Mouse (Mus musculus) forebrain, embryonic 11.5 days (tissue): Measurements from ENCODE around the gene Prr7. TPM values are rescaled to one million over a fixed set of nuclear protein-coding genes. Genes with fewer than 3 reads are reported as not detected.

Experiments
- ATAC-seq: fragments of 200-750 bp; cut with Nextera tagmentation; replicated peaks from 2 replicates; pipeline ENCODE4 v1.8.0; 2017; ENCODE audit warnings: moderate TSS enrichment; ENCODE audit not compliant: low FRiP score
- DNase-seq: peaks from one replicate; pipeline ENCODE4 v3.0.0-alpha.2; 2017; ENCODE audit warnings: low spot score
- H3K27ac ChIP-seq: fragments of 300-500 bp; sonication (generic); 2 replicates; pipeline ENCODE4 v1.5.1; 2014; ENCODE audit warnings: low read depth, low read length
- H3K27me3 ChIP-seq: fragments of 300-500 bp; sonication (generic); 2 replicates; pipeline ENCODE4 v1.6.1; 2014; ENCODE audit warnings: mild to moderate bottlenecking, low read length, mixed read lengths; ENCODE audit not compliant: control insufficient read depth, insufficient read depth
- H3K36me3 ChIP-seq: fragments of 300-500 bp; sonication (generic); 2 replicates; pipeline ENCODE4 v1.6.1; 2014; ENCODE audit warnings: mild to moderate bottlenecking, low read length, moderate library complexity, mixed read lengths; ENCODE audit not compliant: control insufficient read depth, insufficient read depth
- H3K4me1 ChIP-seq: fragments of 300-500 bp; sonication (generic); replicated peaks from 2 replicates; pipeline ENCODE4 v1.6.1; 2014; ENCODE audit warnings: low read length, mixed read lengths; ENCODE audit not compliant: control insufficient read depth, insufficient read depth
- H3K4me2 ChIP-seq: fragments of 300-500 bp; sonication (generic); 2 replicates; pipeline ENCODE4 v1.6.1; 2014; ENCODE audit warnings: low read depth, mild to moderate bottlenecking, low read length, moderate library complexity, mixed read lengths; ENCODE audit not compliant: severe bottlenecking
- H3K4me3 ChIP-seq: fragments of 300-500 bp; sonication (generic); 2 replicates; pipeline ENCODE4 v1.5.1; 2014; ENCODE audit warnings: low read depth, low read length
- H3K9ac ChIP-seq: fragments of 300-500 bp; sonication (generic); 2 replicates; pipeline ENCODE4 v1.6.1; 2014; ENCODE audit warnings: low read length
- H3K9me3 ChIP-seq: fragments of 300-500 bp; sonication (generic); 2 replicates; pipeline ENCODE4 v1.6.1; 2016; ENCODE audit warnings: low read length, mixed read lengths; ENCODE audit not compliant: control insufficient read depth
- WGBS: fragments of 180-500 bp; shearing (Covaris S2); extraction: QIAGEN DNeasy Blood & Tissue Kit; methylation state at CpG from one replicate; pipeline ENCODE4 v1.1.7; 2014; 5-methylcytosine and 5-hydroxymethylcytosine counted together
- polyA plus RNA-seq: library from polyadenylated mRNA; unstranded; fragments of >200 nt; fragmentation: Nextera tagmentation; extraction: Ambion mirVana; gene quantifications from 2 replicates; pipeline ENCODE4 v1.2.1, GENCODE M21; 2014

The Prr7 gene
- polyA plus RNA-seq, 1 experiment from 2014 or later, result 2.3 TPM

- peak; percentile 85 for DNase-seq
- H3K36me3 ChIP-seq, result peaks cover 8% of the 10 kb centered on the region; the same call in 1 of the 2 replicates
- peaks cover 60% of the 10 kb centered on the region for H3K4me1 ChIP-seq
- H3K4me2 ChIP-seq, result peak overlapping the region; percentile 100
- no peaks in the 10 kb centered on the region for H3K9me3 ChIP-seq
- H3K4me3 ChIP-seq, result peak overlapping the region; percentile 49
- ATAC-seq, result peak; percentile 42
- peak overlapping the region; percentile 77 for H3K9ac ChIP-seq
- peak overlapping the region; percentile 66 for H3K27ac ChIP-seq
- H3K27me3 ChIP-seq, result no peaks in the 10 kb centered on the region
- under 1% methylated on average over 101 of the region's 103 CpGs for WGBS
Measured at GRCm38 (mm10) chr13:55472132-55473022, 8.3 kb downstream of the Prr7 start.

DNA sequence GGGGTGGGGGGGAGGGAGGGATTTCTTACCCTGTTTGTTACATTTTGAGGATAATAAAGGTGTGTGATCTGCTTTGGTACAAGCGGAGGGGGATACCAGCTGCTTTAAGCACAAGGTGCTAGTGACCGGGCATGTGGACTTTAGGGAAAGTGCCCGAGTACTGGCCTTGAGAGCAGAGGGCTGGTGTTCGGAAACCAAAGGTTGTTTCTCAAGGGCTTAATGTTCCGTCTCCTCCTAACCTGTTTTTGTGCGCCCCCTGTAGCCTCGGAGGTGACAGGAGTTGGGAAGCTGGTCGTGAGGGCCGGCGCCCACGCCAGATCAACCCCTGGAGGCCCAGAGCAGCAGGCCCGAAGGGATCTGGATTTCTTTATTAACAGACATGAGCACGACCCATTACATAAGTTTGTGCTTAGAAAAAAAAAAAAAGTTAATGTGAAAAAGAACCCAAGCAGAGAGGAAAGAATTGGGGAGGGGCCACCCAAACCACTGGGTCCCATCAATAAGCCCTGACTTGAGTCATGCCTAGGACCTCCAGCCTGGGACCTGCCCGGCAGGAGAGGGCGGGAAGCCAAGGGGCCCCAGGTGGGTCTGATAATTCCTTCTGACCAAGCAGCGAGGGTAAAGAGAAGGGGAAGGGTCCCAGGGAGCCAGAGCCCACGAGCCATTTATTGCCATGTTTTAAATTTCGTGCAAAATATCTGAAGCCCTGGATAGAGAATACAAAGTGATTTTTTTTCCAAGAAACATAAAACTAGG lies 9.2 kb downstream of the Prr7 start:
- Histone ChIP-seq H3K4me2 (peak overlapping the region; percentile 100), H3K27me3 (no peaks in the 10 kb centered on the region), H3K27ac (peak overlapping the region; percentile 66), H3K4me3 (peak overlapping the region; percentile 49), H3K4me1 (peaks cover 57% of the 10 kb centered on the region), H3K9me3 (no peaks in the 10 kb centered on the region), H3K9ac (peak overlapping the region; percentile 77), H3K36me3 (peaks cover 8% of the 10 kb centered on the region; the same call in 1 of the 2 replicates)
- DNase-seq (peak; percentile 68), ATAC-seq (no peak)
- WGBS, result 16% methylated on average over 18 of the region's 18 CpGs

- H3K4me2 ChIP-seq, result 0 out of 2 replicates have a peak overlapping the region, but pooled peaks have one; percentile 8
- H3K9me3 ChIP-seq, result no peaks in the 10 kb centered on the region
- H3K27me3 ChIP-seq, result no peaks in the 10 kb centered on the region
- H3K4me3 ChIP-seq, result no peak overlapping the region
- 73% methylated on average over 11 of the region's 11 CpGs for WGBS
- peaks cover 53% of the 10 kb centered on the region for H3K4me1 ChIP-seq
- DNase-seq, result peak; percentile 70
- peaks cover 8% of the 10 kb centered on the region; the same call in 1 of the 2 replicates for H3K36me3 ChIP-seq
- H3K9ac ChIP-seq, result no peak overlapping the region; the same call in 1 of the 2 replicates
- ATAC-seq, result no peak
- H3K27ac ChIP-seq, result 0 out of 2 replicates have a peak overlapping the region, but pooled peaks have one; percentile 6
Measured at GRCm38 (mm10) chr13:55473961-55474360, 9.9 kb downstream of the Prr7 start.

- ATAC-seq, result peak; percentile 34
Measured at GRCm38 (mm10) chr13:55474621-55475069, 10.6 kb downstream of the Prr7 start.

DNA sequence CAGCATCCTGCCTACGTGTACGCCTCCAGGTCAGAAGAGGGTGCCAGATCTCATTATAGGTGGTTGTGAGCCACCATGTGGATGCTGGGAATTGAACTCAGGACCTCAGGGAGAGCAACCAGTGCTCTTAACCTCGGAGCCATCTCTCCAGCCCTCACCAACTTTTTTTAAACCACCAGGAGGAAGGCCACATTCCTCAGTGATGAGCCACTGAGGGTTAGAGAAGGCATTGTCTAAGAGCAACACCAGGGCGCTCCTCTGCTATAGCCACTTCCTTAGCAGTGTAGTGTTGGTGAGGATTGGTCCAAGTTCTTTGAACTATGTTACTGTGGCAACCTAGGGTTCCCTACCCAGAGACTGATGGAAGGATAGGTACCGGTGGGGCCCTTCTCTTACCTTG lies 11.7 kb downstream of the Prr7 start:
- no peak for DNase-seq
- peaks cover 22% of the 10 kb centered on the region for H3K36me3 ChIP-seq
- H3K4me2 ChIP-seq, result no peak overlapping the region
- peaks cover 41% of the 10 kb centered on the region for H3K4me1 ChIP-seq
- H3K4me3 ChIP-seq, result no peak overlapping the region
- H3K9me3 ChIP-seq, result no peaks in the 10 kb centered on the region
- no peaks in the 10 kb centered on the region for H3K27me3 ChIP-seq
- H3K27ac ChIP-seq, result no peak overlapping the region
- no peak for ATAC-seq
- no peak overlapping the region for H3K9ac ChIP-seq
- WGBS, result 88% methylated on average over 5 of the region's 5 CpGs

More at GRCm38 (mm10) chr13:55474621-55475069, 10.6 kb downstream of the Prr7 start:
- Histone ChIP-seq H3K9me3 (no peaks in the 10 kb centered on the region), H3K4me1 (peaks cover 49% of the 10 kb centered on the region), H3K36me3 (peaks cover 11% of the 10 kb centered on the region), H3K4me2 (no peak overlapping the region), H3K9ac (no peak overlapping the region), H3K27me3 (no peaks in the 10 kb centered on the region), H3K4me3 (no peak overlapping the region), H3K27ac (0 out of 2 replicates have a peak overlapping the region, but pooled peaks have one; percentile 48)
- DNase-seq, result peak; percentile 83
- 25% methylated on average over 5 of the region's 5 CpGs for WGBS

DNA sequence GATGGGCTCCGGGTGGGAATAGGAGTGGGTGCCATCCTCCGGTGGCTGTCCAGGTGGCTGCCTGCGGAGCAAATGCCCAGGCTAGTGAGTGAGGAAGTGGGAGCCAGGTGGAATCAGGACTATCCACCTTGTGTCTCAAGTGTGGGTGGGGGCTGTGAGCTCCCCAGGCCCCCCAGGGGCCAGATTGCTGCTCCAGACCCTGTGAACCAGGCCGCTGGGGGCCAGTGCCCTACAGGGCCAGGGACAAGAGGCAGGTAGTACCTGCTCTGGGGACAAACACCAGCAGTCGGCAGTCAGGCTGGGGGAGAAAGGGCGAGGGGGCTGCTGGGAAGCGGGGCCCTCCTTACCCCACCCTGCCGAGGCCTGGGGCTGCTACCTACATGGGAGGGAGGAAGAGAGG lies 12.2 kb downstream of the Prr7 start:
- H3K4me2 ChIP-seq, result no peak overlapping the region
- H3K36me3 ChIP-seq, result peaks cover 26% of the 10 kb centered on the region
- ATAC-seq (no peak), DNase-seq (peak; percentile 55)
- peaks cover 36% of the 10 kb centered on the region for H3K4me1 ChIP-seq
- WGBS, result 95% methylated on average over 8 of the region's 8 CpGs
- H3K27ac ChIP-seq, result no peak overlapping the region
- no peaks in the 10 kb centered on the region for H3K27me3 ChIP-seq
- no peak overlapping the region for H3K9ac ChIP-seq
- H3K9me3 ChIP-seq, result no peaks in the 10 kb centered on the region
- H3K4me3 ChIP-seq, result no peak overlapping the region

- peaks cover 33% of the 10 kb centered on the region for H3K4me1 ChIP-seq
- ATAC-seq, result no peak
Measured at GRCm38 (mm10) chr13:55477492-55477891, 13.4 kb downstream of the Prr7 start.

DNA sequence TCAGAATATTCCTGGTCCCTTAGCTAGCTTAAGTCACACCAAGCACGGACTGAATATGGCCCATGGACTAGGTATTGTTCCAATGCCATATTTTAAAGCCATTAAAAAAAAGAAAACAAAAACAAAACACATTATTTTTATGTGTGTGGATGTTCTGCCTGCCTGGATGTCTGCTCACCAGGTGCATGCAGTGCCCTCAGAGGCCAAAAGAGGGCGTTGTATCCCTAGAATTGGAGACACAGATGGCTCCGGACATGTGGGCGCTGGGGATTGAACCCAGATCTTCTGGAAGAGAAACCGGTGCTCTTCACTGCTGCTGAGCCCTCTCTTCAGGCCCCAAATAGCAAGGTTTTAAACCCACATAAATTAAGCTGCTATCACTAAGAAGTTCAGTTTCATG lies 14.0 kb downstream of the Prr7 start:
- no peak overlapping the region for H3K4me2 ChIP-seq
- no peak overlapping the region for H3K9ac ChIP-seq
- peaks cover 29% of the 10 kb centered on the region for H3K4me1 ChIP-seq
- 54% methylated on average over 5 of the region's 5 CpGs for WGBS
- no peak overlapping the region for H3K4me3 ChIP-seq
- H3K36me3 ChIP-seq, result peaks cover 36% of the 10 kb centered on the region
- DNase-seq (peak; percentile 78), ATAC-seq (no peak)
- no peaks in the 10 kb centered on the region for H3K9me3 ChIP-seq
- no peaks in the 10 kb centered on the region for H3K27me3 ChIP-seq
- H3K27ac ChIP-seq, result no peak overlapping the region

More at GRCm38 (mm10) chr13:55477492-55477891, 13.4 kb downstream of the Prr7 start:
- peaks cover 35% of the 10 kb centered on the region for H3K36me3 ChIP-seq
- DNase-seq, result peak; percentile 54
- no peak overlapping the region for H3K4me2 ChIP-seq
- no peak overlapping the region for H3K27ac ChIP-seq
- H3K27me3 ChIP-seq, result no peaks in the 10 kb centered on the region
- no peak overlapping the region for H3K4me3 ChIP-seq
- WGBS, result 71% methylated on average over 16 of the region's 16 CpGs
- H3K9ac ChIP-seq, result no peak overlapping the region
- no peaks in the 10 kb centered on the region for H3K9me3 ChIP-seq
